Mouse (Mus musculus) neural tube, embryonic 11.5 days (tissue): ENCODE data around the gene Cdkal1. TPM values are rescaled to one million over a fixed set of nuclear protein-coding genes. Genes with fewer than 3 reads are reported as not detected.

Source experiments
- ATAC-seq: fragments of 200-750 bp; cut with Nextera tagmentation; 2 replicates; pipeline ENCODE4 v1.8.0; 2017; ENCODE audit warnings: moderate number of reproducible peaks, mild to moderate bottlenecking, moderate TSS enrichment, moderate library complexity; ENCODE audit not compliant: insufficient read depth, low FRiP score, low TSS enrichment
- DNase-seq: peaks from one replicate; pipeline ENCODE4 v3.0.0-alpha.2; 2015; ENCODE audit warnings: low spot score
- H3K27ac ChIP-seq: fragments of 300-500 bp; sonication (generic); 2 replicates; pipeline ENCODE4 v1.5.1; 2014; ENCODE audit warnings: low read depth, mild to moderate bottlenecking, low read length
- H3K27me3 ChIP-seq: fragments of 300-500 bp; sonication (generic); 2 replicates; pipeline ENCODE4 v1.6.1; 2014; ENCODE audit warnings: mild to moderate bottlenecking, low read length, mixed read lengths; ENCODE audit not compliant: control insufficient read depth, insufficient read depth
- H3K36me3 ChIP-seq: fragments of 300-500 bp; sonication (generic); 2 replicates; pipeline ENCODE4 v1.6.1; 2014; ENCODE audit warnings: mild to moderate bottlenecking, low read length, moderate library complexity, mixed read lengths; ENCODE audit not compliant: control insufficient read depth, insufficient read depth
- H3K4me1 ChIP-seq: fragments of 300-500 bp; sonication (generic); 2 replicates; pipeline ENCODE4 v1.6.1; 2014; ENCODE audit warnings: low read length, mixed read lengths; ENCODE audit not compliant: control insufficient read depth, insufficient read depth
- H3K4me2 ChIP-seq: fragments of 300-500 bp; sonication (generic); 2 replicates; pipeline ENCODE4 v1.6.1; 2014; ENCODE audit warnings: low read depth, mild to moderate bottlenecking, moderate library complexity
- H3K4me3 ChIP-seq: fragments of 300-500 bp; sonication (generic); 2 replicates; pipeline ENCODE4 v1.5.1; 2014; ENCODE audit warnings: low read depth, low read length
- H3K9ac ChIP-seq: fragments of 300-500 bp; sonication (generic); 2 replicates; pipeline ENCODE4 v1.6.1; 2014; ENCODE audit warnings: mild to moderate bottlenecking, low read length
- H3K9me3 ChIP-seq: fragments of 300-500 bp; sonication (generic); 2 replicates; pipeline ENCODE4 v1.6.1; 2016; ENCODE audit warnings: low read length; ENCODE audit not compliant: control insufficient read depth
- WGBS: fragments of 180-500 bp; shearing (Covaris S2); extraction: QIAGEN DNeasy Blood & Tissue Kit; methylation state at CpG from one replicate; pipeline ENCODE4 v1.1.7; 2014; 5-methylcytosine and 5-hydroxymethylcytosine counted together
- polyA plus RNA-seq: library from polyadenylated mRNA; unstranded; fragments of >200 nt; fragmentation: Nextera tagmentation; extraction: Ambion mirVana; gene quantifications from 2 replicates; pipeline ENCODE4 v1.2.1, GENCODE M21; 2014

Cdkal1 gene
- polyA plus RNA-seq, 1 experiment from 2014 or later: 27.5 TPM

GRCm38 (mm10) chr13:29332640-29333412, 522.6 kb downstream of the Cdkal1 start:
- no peak for ATAC-seq

DNA sequence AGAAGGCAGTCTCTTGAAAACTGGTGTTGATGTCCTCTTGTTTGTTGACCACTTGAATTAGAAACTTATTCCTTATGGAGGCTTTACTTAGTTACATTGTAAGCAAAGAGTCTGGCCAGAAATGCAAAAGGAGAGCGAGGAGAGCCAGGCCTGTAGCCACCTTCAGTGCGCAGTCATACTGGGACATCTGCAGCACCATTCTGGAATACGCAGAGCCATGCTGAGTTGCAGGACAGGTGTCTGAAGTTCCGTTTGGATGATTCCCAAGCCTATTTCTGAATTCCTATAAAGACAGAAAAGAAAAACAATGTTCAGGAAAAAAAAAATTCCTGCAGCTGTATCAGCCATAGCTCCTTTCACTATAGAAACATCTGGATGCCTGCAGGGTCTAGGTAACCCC, 529.5 kb downstream of the Cdkal1 start:
- Histone ChIP-seq H3K4me2 (no peak overlapping the region), H3K27ac (no peak overlapping the region), H3K36me3 (no peaks in the 10 kb centered on the region), H3K27me3 (no peaks in the 10 kb centered on the region), H3K9me3 (no peaks in the 10 kb centered on the region), H3K4me1 (no peaks in the 10 kb centered on the region), H3K9ac (no peak overlapping the region), H3K4me3 (no peak overlapping the region)
- DNase-seq (no peak), ATAC-seq (no peak)
- 85% methylated on average over 4 of the region's 4 CpGs for WGBS

More at GRCm38 (mm10) chr13:29332640-29333412, 522.6 kb downstream of the Cdkal1 start:
- Histone ChIP-seq H3K4me1 (no peaks in the 10 kb centered on the region), H3K4me3 (no peak overlapping the region), H3K9ac (no peak overlapping the region), H3K9me3 (no peaks in the 10 kb centered on the region), H3K4me2 (no peak overlapping the region), H3K27ac (no peak overlapping the region), H3K36me3 (no peaks in the 10 kb centered on the region), H3K27me3 (no peaks in the 10 kb centered on the region)
- WGBS: 88% methylated on average over 6 of the region's 6 CpGs
- DNase-seq: no peak

DNA sequence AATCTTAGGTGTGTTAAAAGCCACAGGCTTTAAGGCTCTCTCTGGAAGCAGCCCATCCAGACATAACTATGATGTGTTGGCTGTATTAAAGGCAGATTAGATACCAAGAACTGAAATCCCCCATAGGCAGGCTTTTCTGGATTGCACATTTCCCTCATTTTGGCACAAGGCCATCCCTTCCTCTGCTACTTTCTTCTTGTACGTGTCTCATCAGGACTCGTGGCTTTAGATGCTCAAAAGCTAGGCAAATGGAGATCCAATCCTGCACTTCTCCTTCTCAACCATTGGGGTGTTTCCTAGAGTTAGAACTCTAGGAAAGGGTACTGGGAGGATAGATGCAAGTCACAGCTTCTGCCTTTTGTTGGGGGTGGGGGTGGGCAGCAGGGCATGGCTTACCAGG, 535.1 kb downstream of the Cdkal1 start:
- H3K4me3 ChIP-seq: no peak overlapping the region
- no peak overlapping the region for H3K9ac ChIP-seq
- H3K9me3 ChIP-seq: no peaks in the 10 kb centered on the region
- no peaks in the 10 kb centered on the region for H3K4me1 ChIP-seq
- H3K27me3 ChIP-seq: no peaks in the 10 kb centered on the region
- ATAC-seq: no peak
- no peak overlapping the region for H3K27ac ChIP-seq
- DNase-seq: no peak
- H3K36me3 ChIP-seq: no peaks in the 10 kb centered on the region
- WGBS: 79% methylated on average over 2 of the region's 2 CpGs
- H3K4me2 ChIP-seq: no peak overlapping the region

DNA sequence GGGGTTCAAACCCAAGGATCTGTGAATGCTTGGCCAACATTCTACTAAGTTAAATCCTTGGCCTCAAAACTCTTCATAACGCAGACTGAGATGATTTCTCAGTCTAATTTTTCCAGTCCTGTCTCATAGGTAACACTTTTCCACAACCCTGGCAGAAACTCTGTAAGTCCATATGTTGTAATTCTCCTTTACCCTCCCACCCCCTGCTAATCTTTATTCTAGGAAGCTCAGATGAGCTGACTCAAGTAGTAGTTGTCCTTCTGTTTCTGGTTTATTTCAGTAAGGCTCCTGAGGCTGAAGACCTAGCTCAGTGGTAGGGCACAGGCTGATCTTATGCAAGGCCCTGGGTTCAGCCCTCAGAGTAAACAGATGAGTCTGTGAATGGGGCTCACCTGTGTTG, 537.8 kb downstream of the Cdkal1 start:
- no peaks in the 10 kb centered on the region for H3K36me3 ChIP-seq
- H3K9me3 ChIP-seq: no peaks in the 10 kb centered on the region
- WGBS: 94% methylated on average over 1 of the region's 1 CpGs
- ATAC-seq: no peak
- no peak overlapping the region for H3K27ac ChIP-seq
- no peak overlapping the region for H3K4me3 ChIP-seq
- no peaks in the 10 kb centered on the region for H3K4me1 ChIP-seq
- H3K27me3 ChIP-seq: no peaks in the 10 kb centered on the region
- no peak overlapping the region for H3K4me2 ChIP-seq
- no peak overlapping the region for H3K9ac ChIP-seq
- no peak for DNase-seq

DNA sequence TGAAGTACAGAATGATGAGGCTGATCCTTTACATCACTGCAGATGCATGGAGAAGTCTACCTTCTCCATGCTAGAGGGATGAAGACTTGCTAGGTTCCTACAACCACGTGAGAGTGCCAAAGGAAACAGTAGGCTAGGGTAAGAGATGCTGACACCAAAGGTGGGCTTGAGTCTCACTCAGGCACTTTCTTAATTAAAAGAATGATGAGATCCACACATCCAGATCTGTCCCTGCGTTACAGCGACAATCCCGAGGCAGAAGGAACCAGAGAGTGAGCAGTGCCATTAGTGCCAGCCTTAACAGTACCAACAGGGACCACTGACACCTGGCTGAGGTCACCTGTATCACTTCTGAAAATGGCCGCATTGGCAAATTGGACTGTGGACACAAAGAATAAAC, 539.2 kb downstream of the Cdkal1 start:
- no peak for ATAC-seq
- Histone ChIP-seq H3K4me2 (no peak overlapping the region), H3K36me3 (no peaks in the 10 kb centered on the region), H3K9ac (no peak overlapping the region), H3K4me3 (no peak overlapping the region), H3K9me3 (no peaks in the 10 kb centered on the region), H3K4me1 (no peaks in the 10 kb centered on the region), H3K27ac (no peak overlapping the region), H3K27me3 (no peaks in the 10 kb centered on the region)
- 91% methylated on average over 5 of the region's 5 CpGs for WGBS
- DNase-seq: no peak

DNA sequence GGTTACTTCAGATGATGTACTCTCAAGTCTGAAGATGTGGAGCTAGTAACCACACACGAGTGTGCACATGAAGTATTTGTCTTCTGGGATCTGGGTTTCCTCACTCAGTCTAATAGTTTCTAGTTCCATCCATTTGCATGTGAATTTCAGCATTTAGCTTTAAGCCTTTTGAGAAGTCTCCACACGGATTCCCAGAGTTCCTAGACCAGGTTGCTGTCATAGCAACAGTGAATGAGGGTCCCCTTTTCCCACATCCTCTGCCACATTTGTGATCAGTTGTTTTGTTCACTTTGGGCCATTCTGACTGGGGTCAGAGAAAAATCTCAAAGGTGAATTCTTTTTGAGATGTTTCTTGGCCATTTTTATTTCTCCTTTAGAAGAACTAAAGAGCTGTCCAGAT, 543.4 kb downstream of the Cdkal1 start:
- Histone ChIP-seq H3K36me3 (no peaks in the 10 kb centered on the region), H3K27ac (no peak overlapping the region), H3K4me3 (no peak overlapping the region), H3K27me3 (no peaks in the 10 kb centered on the region), H3K4me1 (no peaks in the 10 kb centered on the region), H3K4me2 (no peak overlapping the region), H3K9ac (no peak overlapping the region), H3K9me3 (no peaks in the 10 kb centered on the region)
- ATAC-seq (no peak), DNase-seq (no peak)
- WGBS: 39% methylated on average over 2 of the region's 2 CpGs

DNA sequence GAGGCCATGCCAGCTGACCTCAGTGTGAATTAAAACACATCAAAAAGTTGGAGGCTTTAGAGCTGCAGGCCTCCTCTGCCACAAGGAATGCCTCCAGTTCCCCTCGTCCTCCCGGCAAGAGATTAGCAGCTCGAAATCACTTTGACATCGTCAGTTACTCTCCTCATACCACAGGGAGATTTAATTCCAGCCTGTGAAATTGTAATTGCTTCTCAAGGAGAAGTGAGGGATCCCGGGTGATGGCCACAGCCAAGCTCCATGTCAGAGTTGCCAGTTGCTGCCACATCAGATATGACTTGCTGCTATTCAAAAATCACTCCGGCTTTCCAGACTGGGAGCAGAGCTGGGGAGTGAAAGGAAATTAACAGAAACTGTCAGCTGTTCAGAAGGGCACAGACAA, 548.1 kb downstream of the Cdkal1 start:
- Histone ChIP-seq H3K27me3 (no peaks in the 10 kb centered on the region), H3K4me2 (no peak overlapping the region), H3K4me1 (no peaks in the 10 kb centered on the region), H3K4me3 (no peak overlapping the region), H3K9me3 (no peaks in the 10 kb centered on the region), H3K9ac (no peak overlapping the region), H3K36me3 (no peaks in the 10 kb centered on the region), H3K27ac (no peak overlapping the region)
- DNase-seq (no peak), ATAC-seq (no peak)
- 70% methylated on average over 6 of the region's 6 CpGs for WGBS

- Histone ChIP-seq H3K9me3 (no peaks in the 10 kb centered on the region), H3K27me3 (no peaks in the 10 kb centered on the region), H3K4me2 (no peak overlapping the region), H3K4me3 (no peak overlapping the region), H3K9ac (no peak overlapping the region), H3K4me1 (no peaks in the 10 kb centered on the region), H3K27ac (no peak overlapping the region), H3K36me3 (no peaks in the 10 kb centered on the region)
- DNase-seq (no peak), ATAC-seq (no peak)
- 84% methylated on average over 9 of the region's 9 CpGs for WGBS
These were observed 562.8 kb downstream of the Cdkal1 start for GRCm38 (mm10) chr13:29292608-29293240.

DNA sequence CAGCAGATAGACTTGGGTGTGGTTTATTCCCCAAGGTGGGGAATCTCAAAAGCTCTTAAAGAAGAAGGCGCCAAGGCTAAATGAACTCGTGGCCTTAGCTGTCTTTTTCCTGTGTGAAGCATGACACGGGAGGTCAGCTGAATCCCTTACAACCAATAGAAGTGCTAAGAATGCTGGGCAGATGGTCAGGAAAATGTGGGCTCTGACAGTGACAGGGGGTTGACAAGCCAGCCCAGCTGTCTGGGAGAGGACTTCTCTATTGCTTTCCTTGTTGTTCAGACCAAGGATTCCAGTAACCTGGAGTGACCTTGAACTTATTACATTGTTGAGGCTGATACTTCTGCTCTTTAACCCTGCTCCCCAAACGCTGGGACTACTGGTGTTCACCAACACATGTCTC, 564.9 kb downstream of the Cdkal1 start:
- Histone ChIP-seq H3K9ac (no peak overlapping the region), H3K36me3 (no peaks in the 10 kb centered on the region), H3K4me2 (no peak overlapping the region), H3K4me3 (no peak overlapping the region), H3K27me3 (no peaks in the 10 kb centered on the region), H3K27ac (no peak overlapping the region), H3K4me1 (no peaks in the 10 kb centered on the region), H3K9me3 (no peaks in the 10 kb centered on the region)
- whole genome bisulfite sequencing: 72% methylated on average over 4 of the region's 4 CpGs
- ATAC-seq (no peak), DNase-seq (no peak)
